Mouse (Mus musculus) heart, embryonic 16.5 days (tissue): ENCODE measurements around the gene Trim33. TPM values are rescaled to one million over a fixed set of nuclear protein-coding genes. Genes with fewer than 3 reads are reported as not detected.

Experiments
- ATAC-seq: fragments of 200-750 bp; cut with Nextera tagmentation; replicated peaks from 2 replicates; pipeline ENCODE4 v1.8.0; 2017; ENCODE audit warnings: moderate number of reproducible peaks; ENCODE audit not compliant: insufficient read depth, low FRiP score; ENCODE audit errors: extremely low read depth
- H3K27ac ChIP-seq: fragments of 300-500 bp; sonication (generic); 2 replicates; pipeline ENCODE4 v1.5.1; 2014; ENCODE audit warnings: mild to moderate bottlenecking, low read length, control low read depth, moderate library complexity
- H3K27me3 ChIP-seq: fragments of 300-500 bp; sonication (generic); 2 replicates; pipeline ENCODE4 v1.6.1; 2014; ENCODE audit warnings: low read length, mixed read lengths; ENCODE audit not compliant: control insufficient read depth, insufficient read depth
- H3K36me3 ChIP-seq: fragments of 300-500 bp; sonication (generic); 2 replicates; pipeline ENCODE4 v1.6.1; 2014; ENCODE audit not compliant: control insufficient read depth, insufficient read depth
- H3K4me1 ChIP-seq: fragments of 300-500 bp; sonication (generic); 2 replicates; pipeline ENCODE4 v1.6.1; 2014; ENCODE audit warnings: low read length, mixed read lengths; ENCODE audit not compliant: control insufficient read depth, insufficient read depth
- H3K4me2 ChIP-seq: fragments of 300-500 bp; sonication (generic); 2 replicates; pipeline ENCODE4 v1.6.1; 2014; ENCODE audit warnings: low read depth, mild to moderate bottlenecking, control low read depth, low read length
- H3K4me3 ChIP-seq: fragments of 300-500 bp; sonication (generic); 2 replicates; pipeline ENCODE4 v1.5.1; 2014; ENCODE audit warnings: mild to moderate bottlenecking, control low read depth, low read length
- H3K9ac ChIP-seq: fragments of 300-500 bp; sonication (generic); 2 replicates; pipeline ENCODE4 v1.6.1; 2014; ENCODE audit warnings: low read length, control low read depth
- H3K9me3 ChIP-seq: fragments of 300-500 bp; sonication (generic); replicated peaks from 2 replicates; pipeline ENCODE4 v1.6.1; 2016; ENCODE audit warnings: low read length; ENCODE audit not compliant: control insufficient read depth
- WGBS: fragments of 180-500 bp; shearing (Covaris S2); extraction: QIAGEN DNeasy Blood & Tissue Kit; methylation state at CpG from one replicate; pipeline ENCODE4 v1.1.7; 2014; 5-methylcytosine and 5-hydroxymethylcytosine counted together
- polyA plus RNA-seq: library from polyadenylated mRNA; unstranded; fragments of >200 nt; fragmentation: Nextera tagmentation; extraction: Ambion mirVana; gene quantifications from 2 replicates; pipeline ENCODE4 v1.2.1, GENCODE M21; 2015

Gene Trim33
- polyA plus RNA-seq, 1 experiment from 2014 or later: 12.1 TPM

DNA sequence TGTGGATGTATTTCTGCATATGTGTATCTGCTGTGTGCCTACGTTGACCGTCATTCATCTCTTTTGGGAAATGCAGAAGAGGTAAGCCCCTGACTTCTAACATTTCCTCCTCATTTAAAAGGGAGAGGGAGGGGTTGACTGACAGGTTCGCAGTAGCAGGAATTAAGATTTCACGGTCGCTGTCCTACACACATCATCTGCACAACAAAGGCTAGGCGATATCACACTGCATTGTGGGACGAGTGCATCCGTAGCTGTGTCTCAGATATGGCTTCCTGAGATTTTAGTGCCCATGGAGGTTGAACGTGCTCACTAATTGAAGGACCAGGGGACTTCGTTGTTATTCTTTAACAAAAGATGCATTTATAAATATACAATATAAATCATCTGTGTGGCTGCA, 123.1 kb downstream of the Trim33 start:
- no peaks in the 10 kb centered on the region for H3K36me3 ChIP-seq
- no peak overlapping the region for H3K4me3 ChIP-seq
- no peak overlapping the region for H3K27ac ChIP-seq
- no peaks in the 10 kb centered on the region for H3K9me3 ChIP-seq
- H3K27me3 ChIP-seq: no peaks in the 10 kb centered on the region
- 59% methylated on average over 10 of the region's 10 CpGs for WGBS
- peaks cover 5% of the 10 kb centered on the region for H3K4me1 ChIP-seq
- ATAC-seq: no peak
- H3K9ac ChIP-seq: no peak overlapping the region
- H3K4me2 ChIP-seq: no peak overlapping the region

- no peak overlapping the region for H3K4me3 ChIP-seq
- no peaks in the 10 kb centered on the region for H3K36me3 ChIP-seq
- peaks cover 5% of the 10 kb centered on the region for H3K4me1 ChIP-seq
- no peak overlapping the region for H3K4me2 ChIP-seq
- no peaks in the 10 kb centered on the region for H3K27me3 ChIP-seq
- 54% methylated on average over 2 of the region's 2 CpGs for WGBS
- no peak overlapping the region for H3K9ac ChIP-seq
- no peaks in the 10 kb centered on the region for H3K9me3 ChIP-seq
- no peak overlapping the region for H3K27ac ChIP-seq
- ATAC-seq: no peak
These were observed 126.0 kb downstream of the Trim33 start for GRCm38 (mm10) chr3:103405135-103405534.

DNA sequence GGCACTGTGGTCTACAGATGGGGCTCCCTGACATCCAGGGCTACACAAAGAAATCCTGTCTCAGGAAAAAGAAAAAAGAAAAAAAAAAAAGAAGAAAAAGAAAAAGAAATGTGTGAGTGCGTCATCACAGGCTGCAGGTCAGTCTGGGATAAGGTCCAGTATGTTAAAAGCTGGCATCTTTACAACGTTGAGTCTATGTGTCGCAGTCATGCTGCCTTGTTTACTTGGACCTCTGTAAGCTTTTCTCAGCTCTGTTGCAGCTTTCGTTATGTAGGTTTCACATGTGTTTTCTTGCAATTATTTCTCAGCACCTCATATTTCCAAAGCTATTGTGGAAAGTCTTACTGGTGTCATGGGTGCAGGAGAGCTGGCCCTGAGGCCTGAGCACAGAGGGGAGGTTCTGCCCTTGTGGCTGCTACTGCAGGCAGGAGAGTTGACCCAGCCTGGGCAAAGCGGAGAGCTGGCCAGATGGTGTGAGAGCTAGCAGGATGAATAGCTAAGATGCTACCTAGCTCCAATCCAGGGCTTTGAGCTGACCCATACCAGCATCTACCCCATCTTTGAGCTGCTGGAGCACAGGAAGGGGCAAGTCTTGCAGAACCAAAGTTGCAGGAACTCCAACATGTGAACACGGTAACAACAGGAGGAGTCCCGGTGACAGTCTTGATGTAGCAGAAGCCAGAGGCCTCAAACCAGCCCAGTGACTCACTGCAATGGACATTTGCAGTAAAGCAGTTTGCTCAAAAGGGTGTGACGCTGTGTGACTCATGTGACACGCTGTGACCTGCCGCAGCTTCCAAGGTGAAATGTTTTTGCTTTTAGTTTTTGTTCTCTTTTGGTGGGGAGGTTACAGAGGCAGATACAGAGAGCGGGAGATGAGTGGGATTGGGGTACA, 127.0 kb downstream of the Trim33 start:
- Histone ChIP-seq H3K9ac (no peak overlapping the region), H3K4me3 (no peak overlapping the region), H3K27me3 (no peaks in the 10 kb centered on the region), H3K36me3 (no peaks in the 10 kb centered on the region), H3K4me2 (no peak overlapping the region), H3K9me3 (no peaks in the 10 kb centered on the region), H3K27ac (no peak overlapping the region), H3K4me1 (peaks cover 5% of the 10 kb centered on the region)
- WGBS: 76% methylated on average over 11 of the region's 11 CpGs
- no peak for ATAC-seq

Other genes starting within 250 kb of the Trim33 start
- gene Nras, start 221.0 kb upstream of the Trim33 start, polyA plus RNA-seq: 64.6 and 73.4 TPM in 2 replicates
- 0.21 and 0.88 TPM in 2 replicates for gene Ampd1, start 205.3 kb upstream of the Trim33 start, polyA plus RNA-seq
- 4.3 and 5.8 TPM in 2 replicates for gene Dennd2c, start 176.7 kb upstream of the Trim33 start, polyA plus RNA-seq
- gene Bcas2, start 107.6 kb upstream of the Trim33 start, polyA plus RNA-seq: 115 and 141 TPM in 2 replicates